Mouse (Mus musculus): Measurements from ENCODE around the gene Ddost.

The Ddost gene

GRCm38 (mm10) chr4:138337341-138337740 lies 32.8 kb downstream of the Ddost start:
- DNase-seq (ENCODE audit: low read depth) = no peak

- no peak for DNase-seq (ENCODE audit: low read depth)
Observed at GRCm38 (mm10) chr4:138339963-138340362, 35.4 kb downstream of the Ddost start.

- no peak for DNase-seq (ENCODE audit: low read depth)
Observed at GRCm38 (mm10) chr4:138341393-138341792, 36.9 kb downstream of the Ddost start.

- no peak for DNase-seq (ENCODE audit: low read depth)
Observed at GRCm38 (mm10) chr4:138342048-138342447, 37.5 kb downstream of the Ddost start.

GRCm38 (mm10) chr4:138342778-138343177 lies 38.2 kb downstream of the Ddost start:
- DNase-seq (ENCODE audit: low read depth) = no peak

- DNase-seq (ENCODE audit: low read depth) = no peak
Observed at GRCm38 (mm10) chr4:138343341-138343837, 38.9 kb downstream of the Ddost start.

- DNase-seq (ENCODE audit: low read depth) = no peak
Observed at GRCm38 (mm10) chr4:138344891-138345545, 40.5 kb downstream of the Ddost start.

- DNase-seq (ENCODE audit: low read depth) = no peak
Observed at GRCm38 (mm10) chr4:138347280-138347679, 42.8 kb downstream of the Ddost start.

- no peak for DNase-seq (ENCODE audit: low read depth)
Observed at GRCm38 (mm10) chr4:138348716-138349115, 44.2 kb downstream of the Ddost start.

- no peak for DNase-seq (ENCODE audit: low read depth)
Observed at GRCm38 (mm10) chr4:138351821-138352220, 47.3 kb downstream of the Ddost start.

- no peak for DNase-seq (ENCODE audit: low read depth)
Observed at GRCm38 (mm10) chr4:138352692-138353091, 48.2 kb downstream of the Ddost start.

- no peak for DNase-seq (ENCODE audit: low read depth)
Observed at GRCm38 (mm10) chr4:138353438-138354171, 49.1 kb downstream of the Ddost start.

GRCm38 (mm10) chr4:138355496-138355895 lies 51.0 kb downstream of the Ddost start:
- DNase-seq (ENCODE audit: low read depth) = no peak

- no peak for DNase-seq (ENCODE audit: low read depth)
Observed at GRCm38 (mm10) chr4:138356141-138356540, 51.6 kb downstream of the Ddost start.

- no peak for DNase-seq (ENCODE audit: low read depth)
Observed at GRCm38 (mm10) chr4:138356551-138356950, 52.0 kb downstream of the Ddost start.

- no peak for DNase-seq (ENCODE audit: low read depth)
Observed at GRCm38 (mm10) chr4:138358176-138358575, 53.6 kb downstream of the Ddost start.

GRCm38 (mm10) chr4:138361370-138361821 lies 56.9 kb downstream of the Ddost start:
- no peak for DNase-seq (ENCODE audit: low read depth)

Measured in c-Kit-positive CD71-positive TER-119-negative erythroid progenitor cells, embryonic 14.5 days (primary cell).